Mouse (Mus musculus) forebrain, embryonic 12.5 days (tissue): Measurements from ENCODE around the gene Polr3h. TPM values are rescaled to one million over a fixed set of nuclear protein-coding genes. Genes with fewer than 3 reads are reported as not detected.

Experiments used
- ATAC-seq: fragments of 200-750 bp; cut with Nextera tagmentation; 2 replicates; pipeline ENCODE4 v1.8.0; 2017; ENCODE audit warnings: moderate TSS enrichment; ENCODE audit not compliant: low FRiP score
- H3K27ac ChIP-seq: fragments of 300-500 bp; sonication (generic); 2 replicates; pipeline ENCODE4 v1.5.1; 2016; ENCODE audit warnings: mild to moderate bottlenecking
- H3K27me3 ChIP-seq: fragments of 300-500 bp; sonication (generic); 2 replicates; pipeline ENCODE4 v1.6.1; 2016; ENCODE audit warnings: mild to moderate bottlenecking
- H3K36me3 ChIP-seq: fragments of 300-500 bp; sonication (generic); replicated peaks from 2 replicates; pipeline ENCODE4 v1.6.1; 2016; ENCODE audit warnings: mild to moderate bottlenecking
- H3K4me1 ChIP-seq: fragments of 300-500 bp; sonication (generic); 2 replicates; pipeline ENCODE4 v1.6.1; 2016
- H3K4me2 ChIP-seq: fragments of 300-500 bp; sonication (generic); 2 replicates; pipeline ENCODE4 v1.6.1; 2016; ENCODE audit warnings: mild to moderate bottlenecking, moderate library complexity
- H3K4me3 ChIP-seq: fragments of 300-500 bp; sonication (generic); replicated peaks from 2 replicates; pipeline ENCODE4 v1.5.1; 2016; ENCODE audit warnings: mild to moderate bottlenecking
- H3K9ac ChIP-seq: fragments of 300-500 bp; sonication (generic); 2 replicates; pipeline ENCODE4 v1.6.1; 2016; ENCODE audit warnings: mild to moderate bottlenecking
- H3K9me3 ChIP-seq: fragments of 300-500 bp; sonication (generic); 2 replicates; pipeline ENCODE4 v1.6.1; 2016
- WGBS: fragments of 180-500 bp; shearing (Covaris S2); methylation state at CpG from one replicate; pipeline ENCODE4 v1.1.7; 2016; 5-methylcytosine and 5-hydroxymethylcytosine counted together
- polyA plus RNA-seq: library from polyadenylated mRNA; unstranded; fragments of >200 nt; fragmentation: Nextera tagmentation; extraction: Ambion mirVana; gene quantifications from 2 replicates; pipeline ENCODE4 v1.2.1, GENCODE M21; 2016

Gene Polr3h
- polyA plus RNA-seq, 1 experiment from 2014 or later, result 69.8 TPM

DNA sequence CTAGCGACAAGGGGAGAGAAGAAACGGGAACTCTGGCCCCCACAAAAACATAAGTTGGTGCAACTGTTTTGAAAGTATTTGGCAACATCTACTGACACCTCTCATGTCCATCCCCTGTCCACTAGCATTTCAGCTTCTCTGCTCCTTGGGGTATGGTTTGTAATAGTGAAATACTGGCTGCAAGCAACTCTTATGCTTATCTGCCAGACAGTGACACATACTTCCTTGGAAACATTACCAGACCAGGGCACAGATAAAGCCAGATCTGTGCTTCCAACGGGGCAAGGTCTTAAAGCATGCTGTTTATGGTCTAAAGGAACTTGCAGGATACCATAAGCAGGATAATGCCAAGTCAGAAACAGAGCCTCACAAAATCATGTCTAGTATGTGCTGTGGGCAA is 32.9 kb upstream of the Polr3h start:
- no peak overlapping the region for H3K4me2 ChIP-seq
- no peak overlapping the region for H3K27ac ChIP-seq
- no peaks in the 10 kb centered on the region for H3K27me3 ChIP-seq
- H3K4me1 ChIP-seq, result peaks cover 3% of the 10 kb centered on the region; the same call in 1 of the 2 replicates
- peaks cover 14% of the 10 kb centered on the region for H3K36me3 ChIP-seq
- H3K4me3 ChIP-seq, result no peak overlapping the region
- H3K9me3 ChIP-seq, result no peaks in the 10 kb centered on the region
- H3K9ac ChIP-seq, result no peak overlapping the region
- 89% methylated on average over 3 of the region's 3 CpGs for WGBS
- ATAC-seq, result no peak

- peaks cover 3% of the 10 kb centered on the region; the same call in 1 of the 2 replicates for H3K4me1 ChIP-seq
- no peak overlapping the region for H3K9ac ChIP-seq
- peaks cover 17% of the 10 kb centered on the region for H3K36me3 ChIP-seq
- H3K27ac ChIP-seq, result no peak overlapping the region
- no peak for ATAC-seq
- no peaks in the 10 kb centered on the region for H3K9me3 ChIP-seq
- 85% methylated on average over 11 of the region's 11 CpGs for WGBS
- no peaks in the 10 kb centered on the region for H3K27me3 ChIP-seq
- no peak overlapping the region for H3K4me2 ChIP-seq
- no peak overlapping the region for H3K4me3 ChIP-seq
Observed at GRCm38 (mm10) chr15:81957598-81957997, 31.6 kb upstream of the Polr3h start.

GRCm38 (mm10) chr15:81956457-81956856 is 30.4 kb upstream of the Polr3h start:
- peaks cover 28% of the 10 kb centered on the region for H3K36me3 ChIP-seq
- H3K4me2 ChIP-seq, result no peak overlapping the region
- H3K9ac ChIP-seq, result no peak overlapping the region
- peaks cover 3% of the 10 kb centered on the region; the same call in 1 of the 2 replicates for H3K4me1 ChIP-seq
- H3K27me3 ChIP-seq, result no peaks in the 10 kb centered on the region
- no peaks in the 10 kb centered on the region for H3K9me3 ChIP-seq
- H3K27ac ChIP-seq, result no peak overlapping the region
- WGBS, result 53% methylated on average over 8 of the region's 8 CpGs
- H3K4me3 ChIP-seq, result no peak overlapping the region
- no peak for ATAC-seq

- Histone ChIP-seq H3K9me3 (no peaks in the 10 kb centered on the region), H3K27ac (no peak overlapping the region), H3K36me3 (peaks cover 39% of the 10 kb centered on the region), H3K4me3 (no peak overlapping the region), H3K27me3 (no peaks in the 10 kb centered on the region), H3K9ac (no peak overlapping the region), H3K4me1 (peaks cover 3% of the 10 kb centered on the region; the same call in 1 of the 2 replicates), H3K4me2 (no peak overlapping the region)
- ATAC-seq, result no peak
- 93% methylated on average over 15 of the region's 15 CpGs for WGBS
Observed at GRCm38 (mm10) chr15:81955414-81955813, 29.4 kb upstream of the Polr3h start.

DNA sequence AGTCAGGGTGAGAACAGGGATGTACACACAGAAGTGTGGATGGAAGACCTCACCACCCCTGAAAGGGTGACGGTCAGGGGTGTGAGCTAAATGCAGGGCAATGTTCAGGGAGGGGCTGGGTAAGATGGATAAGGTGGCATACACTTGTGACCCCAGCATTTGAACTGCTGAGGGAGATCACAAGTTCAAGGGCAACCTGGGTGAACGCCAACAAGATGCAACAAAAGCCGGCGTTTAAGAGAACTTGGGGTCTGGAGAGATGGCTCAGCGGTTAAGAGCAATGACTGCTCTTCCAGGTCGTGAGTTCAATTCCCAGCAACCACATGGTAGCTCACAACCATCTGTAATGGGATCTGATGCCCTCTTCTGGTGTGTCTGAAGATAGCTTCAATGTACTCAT is 28.7 kb upstream of the Polr3h start:
- H3K4me3 ChIP-seq, result no peak overlapping the region
- H3K9me3 ChIP-seq, result no peaks in the 10 kb centered on the region
- no peak overlapping the region for H3K9ac ChIP-seq
- H3K4me1 ChIP-seq, result no peaks in the 10 kb centered on the region; the same call in 1 of the 2 replicates
- H3K27ac ChIP-seq, result no peak overlapping the region
- WGBS, result 95% methylated on average over 6 of the region's 6 CpGs
- H3K4me2 ChIP-seq, result no peak overlapping the region
- H3K36me3 ChIP-seq, result peaks cover 40% of the 10 kb centered on the region
- H3K27me3 ChIP-seq, result no peaks in the 10 kb centered on the region
- no peak for ATAC-seq

DNA sequence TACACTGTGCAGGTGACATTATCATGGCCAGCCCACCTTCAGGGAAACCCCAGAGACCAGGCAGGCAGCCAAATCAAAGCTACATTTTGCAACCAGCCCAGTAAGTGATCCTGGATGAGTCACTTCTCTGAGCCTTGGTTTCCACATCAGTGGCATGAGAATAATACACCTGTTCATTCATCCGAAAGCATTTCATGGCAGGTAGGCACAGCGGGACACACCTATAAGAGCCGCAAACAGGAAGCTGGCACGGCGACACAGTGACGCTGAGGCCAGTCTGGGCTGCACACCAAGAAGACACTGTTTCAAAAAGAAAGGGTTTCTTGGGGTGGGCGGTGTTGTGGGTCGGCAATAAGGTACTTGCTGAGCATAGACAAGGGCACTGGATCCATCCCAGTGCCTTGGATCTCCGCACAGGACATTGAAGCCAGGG is 28.1 kb upstream of the Polr3h start:
- Histone ChIP-seq H3K27ac (no peak overlapping the region), H3K9ac (no peak overlapping the region), H3K4me3 (no peak overlapping the region), H3K4me1 (no peaks in the 10 kb centered on the region), H3K9me3 (no peaks in the 10 kb centered on the region), H3K27me3 (no peaks in the 10 kb centered on the region), H3K36me3 (peaks cover 45% of the 10 kb centered on the region), H3K4me2 (no peak overlapping the region)
- no peak for ATAC-seq
- 96% methylated on average over 9 of the region's 9 CpGs for WGBS

DNA sequence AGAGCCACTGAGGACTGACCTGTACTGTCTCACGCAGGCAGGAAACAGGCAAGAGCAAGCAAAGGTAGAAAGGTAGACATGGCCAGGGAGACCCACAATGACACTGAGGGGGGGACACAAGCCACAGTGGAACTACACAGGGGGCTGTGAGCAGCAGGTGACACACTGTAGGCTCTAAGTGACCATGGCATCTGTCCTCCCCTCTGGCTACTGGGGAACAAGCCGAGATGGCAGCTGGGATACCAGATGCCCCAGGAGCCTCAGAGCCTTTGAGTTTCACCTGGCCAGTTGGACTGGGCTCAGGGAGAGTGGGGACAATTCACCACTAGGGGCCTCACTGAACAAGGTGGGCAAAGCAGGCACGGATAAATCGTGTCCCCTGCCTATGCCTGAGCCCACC is 26.3 kb upstream of the Polr3h start:
- Histone ChIP-seq H3K4me1 (no peaks in the 10 kb centered on the region), H3K27ac (no peak overlapping the region), H3K36me3 (peaks cover 47% of the 10 kb centered on the region), H3K9ac (no peak overlapping the region), H3K4me3 (no peak overlapping the region), H3K9me3 (no peaks in the 10 kb centered on the region), H3K27me3 (no peaks in the 10 kb centered on the region), H3K4me2 (no peak overlapping the region)
- no peak for ATAC-seq
- WGBS, result 88% methylated on average over 4 of the region's 4 CpGs

DNA sequence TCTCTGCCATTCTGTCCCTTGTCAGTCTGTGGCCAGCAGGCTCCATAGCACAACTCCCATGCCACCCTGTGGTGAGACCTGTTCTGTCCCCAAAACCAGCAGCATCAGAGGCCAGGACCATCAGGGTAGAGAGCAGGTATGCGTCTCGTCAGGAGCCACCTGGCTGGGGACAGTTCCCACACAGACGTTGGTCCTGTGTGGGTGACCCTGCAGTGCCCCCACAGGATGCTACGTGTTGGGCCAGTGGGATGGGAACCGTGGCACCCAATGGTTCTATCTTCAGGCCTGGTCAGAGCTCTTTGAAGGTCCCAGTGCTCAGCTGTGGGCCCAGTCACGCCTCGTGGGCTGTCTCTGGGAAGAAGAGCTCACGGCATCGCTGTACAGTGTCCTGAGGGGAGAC is 25.1 kb upstream of the Polr3h start:
- Histone ChIP-seq H3K4me3 (no peak overlapping the region), H3K36me3 (peaks cover 55% of the 10 kb centered on the region), H3K4me1 (no peaks in the 10 kb centered on the region), H3K27me3 (no peaks in the 10 kb centered on the region), H3K9me3 (no peaks in the 10 kb centered on the region), H3K9ac (no peak overlapping the region), H3K4me2 (no peak overlapping the region), H3K27ac (no peak overlapping the region)
- WGBS, result 91% methylated on average over 9 of the region's 9 CpGs
- ATAC-seq, result no peak

GRCm38 (mm10) chr15:81950716-81951115 is 24.7 kb upstream of the Polr3h start:
- no peak overlapping the region for H3K27ac ChIP-seq
- no peaks in the 10 kb centered on the region for H3K27me3 ChIP-seq
- no peak overlapping the region for H3K9ac ChIP-seq
- WGBS, result 82% methylated on average over 5 of the region's 5 CpGs
- ATAC-seq, result no peak
- peaks cover 55% of the 10 kb centered on the region for H3K36me3 ChIP-seq
- no peak overlapping the region for H3K4me3 ChIP-seq
- H3K4me2 ChIP-seq, result no peak overlapping the region
- H3K4me1 ChIP-seq, result no peaks in the 10 kb centered on the region
- no peaks in the 10 kb centered on the region for H3K9me3 ChIP-seq

GRCm38 (mm10) chr15:81949476-81950131 is 23.6 kb upstream of the Polr3h start:
- 81% methylated on average over 11 of the region's 11 CpGs for WGBS
- Histone ChIP-seq H3K27ac (no peak overlapping the region), H3K36me3 (peaks cover 45% of the 10 kb centered on the region), H3K9ac (no peak overlapping the region), H3K9me3 (no peaks in the 10 kb centered on the region), H3K4me2 (no peak overlapping the region), H3K4me1 (no peaks in the 10 kb centered on the region), H3K4me3 (no peak overlapping the region), H3K27me3 (no peaks in the 10 kb centered on the region)
- ATAC-seq, result no peak

DNA sequence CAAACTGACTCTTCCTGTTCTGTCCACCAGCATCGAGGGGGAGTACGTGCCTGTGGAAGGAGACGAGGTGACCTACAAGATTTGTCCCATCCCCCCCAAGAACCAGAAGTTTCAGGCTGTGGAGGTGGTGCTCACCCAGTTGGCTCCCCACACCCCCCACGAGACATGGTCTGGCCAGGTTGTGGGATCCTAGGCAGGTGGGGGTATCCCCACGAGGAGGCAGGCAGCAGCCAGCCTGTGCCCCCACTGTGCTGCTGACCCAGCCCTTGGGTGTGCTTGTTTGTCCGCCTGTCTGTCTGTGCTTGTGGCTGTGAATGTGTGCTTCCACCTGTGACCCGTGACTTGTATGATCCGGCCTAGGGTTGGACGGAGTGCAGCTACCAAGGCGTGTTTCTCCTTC is 23.0 kb upstream of the Polr3h start:
- no peak overlapping the region for H3K27ac ChIP-seq

GRCm38 (mm10) chr15:81943176-81943749 is 17.2 kb upstream of the Polr3h start:
- H3K27ac ChIP-seq, result 0 out of 2 replicates have a peak overlapping the region, but pooled peaks have one; percentile 14
- H3K9me3 ChIP-seq, result no peaks in the 10 kb centered on the region
- peaks cover 9% of the 10 kb centered on the region for H3K36me3 ChIP-seq
- H3K4me2 ChIP-seq, result peak overlapping the region; percentile 10; the same call in 1 of the 2 replicates
- no peaks in the 10 kb centered on the region for H3K27me3 ChIP-seq
- H3K9ac ChIP-seq, result no peak overlapping the region; the same call in 1 of the 2 replicates
- peaks cover 21% of the 10 kb centered on the region for H3K4me1 ChIP-seq
- peak; percentile 36; the same call in 1 of the 2 replicates for ATAC-seq
- WGBS, result 13% methylated on average over 9 of the region's 9 CpGs
- H3K4me3 ChIP-seq, result no peak overlapping the region

More for the DNA sequence above, 23.0 kb upstream of the Polr3h start:
- H3K9me3 ChIP-seq, result no peaks in the 10 kb centered on the region
- H3K4me3 ChIP-seq, result no peak overlapping the region
- H3K4me1 ChIP-seq, result no peaks in the 10 kb centered on the region
- WGBS, result 91% methylated on average over 10 of the region's 10 CpGs
- H3K27me3 ChIP-seq, result no peaks in the 10 kb centered on the region
- H3K4me2 ChIP-seq, result no peak overlapping the region
- H3K36me3 ChIP-seq, result peaks cover 41% of the 10 kb centered on the region
- no peak overlapping the region for H3K9ac ChIP-seq
- no peak for ATAC-seq

DNA sequence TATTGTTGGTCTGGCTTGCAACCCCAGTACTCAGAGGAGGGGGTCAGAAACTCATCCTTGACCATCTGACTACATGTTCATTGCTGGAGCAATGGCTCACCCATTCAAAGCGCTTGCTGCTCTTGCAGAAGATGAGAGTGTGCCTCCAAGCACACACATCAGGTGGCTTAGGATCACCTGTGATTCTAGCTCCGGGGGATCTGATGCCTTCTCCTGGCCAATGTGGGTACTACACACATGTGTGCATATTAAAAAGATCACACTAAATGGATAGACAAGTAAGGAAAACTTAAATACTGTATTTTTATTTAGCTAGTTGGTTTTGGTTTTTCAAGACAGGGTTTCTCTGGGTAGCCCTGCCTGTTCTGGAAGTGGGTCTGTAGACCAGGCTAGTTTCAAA is 15.0 kb upstream of the Polr3h start:
- Histone ChIP-seq H3K9me3 (no peaks in the 10 kb centered on the region), H3K4me1 (peaks cover 43% of the 10 kb centered on the region), H3K9ac (no peak overlapping the region), H3K4me3 (no peak overlapping the region), H3K4me2 (no peak overlapping the region), H3K27me3 (peaks cover 3% of the 10 kb centered on the region; the same call in 1 of the 2 replicates), H3K27ac (no peak overlapping the region), H3K36me3 (no peaks in the 10 kb centered on the region)
- ATAC-seq, result no peak
- WGBS, result 93% methylated on average over 2 of the region's 2 CpGs
